Mouse (Mus musculus) cerebellum, adult 2 months (tissue): Measurements from ENCODE around the gene Hmga2. TPM values are rescaled to one million over a fixed set of nuclear protein-coding genes. Genes with fewer than 3 reads are reported as not detected.
"Not testable (repeated sequence)": the region's sequence is repeated elsewhere in the genome, so short reads cannot be mapped to it uniquely, and the experiment has no call there.

Source experiments
- DNase-seq, 2 experiments: peaks; one replicate each; pipeline ENCODE4 v3.0.0; 2021
- H3K27ac ChIP-seq: fragments of 200-500 bp; 2 replicates; pipeline ENCODE4 v1.5.1; 2012; ENCODE audit warnings: low read length, control low read depth, inconsistent platforms; ENCODE audit not compliant: insufficient read depth
- H3K27me3 ChIP-seq: fragments of 200-500 bp; 2 replicates; pipeline ENCODE4 v1.6.1; 2012; ENCODE audit warnings: inconsistent platforms, mild to moderate bottlenecking, low read length, moderate library complexity; ENCODE audit not compliant: control insufficient read depth, insufficient read depth
- H3K4me1 ChIP-seq: fragments of 200-500 bp; 2 replicates; pipeline ENCODE4 v1.6.1; 2011; ENCODE audit warnings: low read length; ENCODE audit not compliant: control insufficient read depth, insufficient read depth
- H3K4me3 ChIP-seq: fragments of 200-500 bp; replicated peaks from 2 replicates; pipeline ENCODE3; 2011; ENCODE audit warnings: mild to moderate bottlenecking, low read depth, low read length, control low read depth; ENCODE audit not compliant: insufficient read depth
- CTCF ChIP-seq: fragments of 200-500 bp; IDR thresholded peaks from 2 replicates; pipeline ENCODE4 v1.5.1; 2011; ENCODE audit warnings: low read depth, mild to moderate bottlenecking, control low read depth, low read length, moderate library complexity, borderline replicate concordance; ENCODE audit not compliant: insufficient read depth
- POLR2A ChIP-seq: fragments of 200-500 bp; IDR thresholded peaks from 2 replicates; pipeline ENCODE4 v1.6.1; 2011; ENCODE audit warnings: low read length, control low read depth, borderline replicate concordance; ENCODE audit not compliant: insufficient read depth
- WGBS: fragments of 180-500 bp; shearing (Covaris S2); methylation state at CpG from one replicate; pipeline ENCODE4 v1.1.7; 2018; 5-methylcytosine and 5-hydroxymethylcytosine counted together
- polyA plus RNA-seq: library from polyadenylated mRNA; depleted of rRNA; stranded (reverse); fragments of >200 nt; gene quantifications from 2 replicates; pipeline ENCODE4 v1.2.3, GENCODE M21; 2012

Hmga2 gene
- polyA plus RNA-seq, 1 experiment = 0.05 TPM

GRCm38 (mm10) chr10:120354523-120355030 is 121.7 kb downstream of the Hmga2 start:
- no peak for DNase-seq
- H3K27me3 ChIP-seq = no peaks in the 10 kb centered on the region
- H3K4me3 ChIP-seq = no peak overlapping the region
- H3K27ac ChIP-seq = no peak overlapping the region
- H3K4me1 ChIP-seq = no peaks in the 10 kb centered on the region
- TF ChIP-seq CTCF = no peak
- TF ChIP-seq POLR2A = no peak
- WGBS = 15% methylated on average over 13 of the region's 13 CpGs

DNA sequence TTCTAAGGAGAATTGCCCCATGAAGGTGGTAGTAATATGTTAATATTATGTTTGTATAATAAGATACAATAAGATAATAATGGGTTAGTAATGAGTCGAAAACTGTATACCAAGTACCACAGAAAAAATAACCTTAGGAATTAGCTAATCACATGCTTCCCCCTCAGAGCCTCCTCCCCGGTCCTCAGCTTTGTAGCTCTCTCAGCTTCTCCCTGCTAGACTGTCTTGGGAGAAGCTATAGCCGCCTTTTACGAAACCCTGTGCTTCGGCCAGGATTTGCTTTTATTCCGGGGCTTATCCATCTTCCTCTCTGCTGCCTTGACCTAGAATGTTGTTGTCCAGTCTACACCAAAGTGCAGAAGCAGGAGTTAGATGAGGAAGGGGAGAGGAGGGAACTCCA is 130.9 kb downstream of the Hmga2 start:
- H3K27ac ChIP-seq = no peak overlapping the region

GRCm38 (mm10) chr10:120344558-120345318 is 131.5 kb downstream of the Hmga2 start:
- H3K27me3 ChIP-seq = no peaks in the 10 kb centered on the region; the same call in 1 of the 2 replicates
- H3K4me3 ChIP-seq = no peak overlapping the region
- no peaks in the 10 kb centered on the region for H3K4me1 ChIP-seq
- no peak for TF ChIP-seq CTCF
- no peak for TF ChIP-seq POLR2A
- 61% methylated on average over 16 of the region's 16 CpGs for WGBS
- no peak overlapping the region for H3K27ac ChIP-seq
- no peak for DNase-seq

More for the DNA sequence above, 130.9 kb downstream of the Hmga2 start:
- WGBS = 78% methylated on average over 6 of the region's 6 CpGs
- no peak for DNase-seq
- TF ChIP-seq POLR2A (no peak), CTCF (no peak)
- no peak overlapping the region for H3K4me3 ChIP-seq
- H3K27me3 ChIP-seq = no peaks in the 10 kb centered on the region; the same call in 1 of the 2 replicates
- no peaks in the 10 kb centered on the region for H3K4me1 ChIP-seq

DNA sequence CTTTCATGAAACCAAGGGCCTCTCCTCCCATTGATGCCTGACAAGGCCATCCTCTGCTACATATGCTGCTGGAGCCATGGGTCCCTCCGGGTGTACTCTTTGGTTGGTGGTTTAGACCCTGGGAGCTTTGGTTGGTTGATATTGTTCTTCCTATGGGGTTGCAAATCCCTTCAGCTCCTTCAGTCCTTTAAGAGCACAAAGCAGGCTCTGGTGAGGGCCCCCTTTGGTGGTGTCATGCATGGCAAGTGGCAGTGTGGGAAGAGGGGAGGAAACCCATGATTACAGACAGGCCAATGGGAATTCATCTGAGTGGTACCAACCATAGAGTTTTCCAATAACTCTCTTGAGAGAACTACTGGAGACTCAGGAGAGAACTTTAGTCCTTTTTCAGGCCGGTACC is 136.4 kb downstream of the Hmga2 start:
- 61% methylated on average over 2 of the region's 2 CpGs for WGBS
- H3K27ac ChIP-seq, H3K4me1 ChIP-seq, H3K27me3 ChIP-seq, DNase-seq, H3K4me3 ChIP-seq: not testable (repeated sequence)

GRCm38 (mm10) chr10:120339324-120339723 is 136.9 kb downstream of the Hmga2 start:
- TF ChIP-seq CTCF (no peak), POLR2A (no peak)
- H3K27me3 ChIP-seq = no peaks in the 10 kb centered on the region; the same call in 1 of the 2 replicates
- H3K4me3 ChIP-seq = no peak overlapping the region
- DNase-seq = no peak
- no peaks in the 10 kb centered on the region for H3K4me1 ChIP-seq
- no peak overlapping the region for H3K27ac ChIP-seq
- WGBS = 64% methylated on average over 4 of the region's 4 CpGs

GRCm38 (mm10) chr10:120338841-120339240 is 137.4 kb downstream of the Hmga2 start:
- no peak for DNase-seq

DNA sequence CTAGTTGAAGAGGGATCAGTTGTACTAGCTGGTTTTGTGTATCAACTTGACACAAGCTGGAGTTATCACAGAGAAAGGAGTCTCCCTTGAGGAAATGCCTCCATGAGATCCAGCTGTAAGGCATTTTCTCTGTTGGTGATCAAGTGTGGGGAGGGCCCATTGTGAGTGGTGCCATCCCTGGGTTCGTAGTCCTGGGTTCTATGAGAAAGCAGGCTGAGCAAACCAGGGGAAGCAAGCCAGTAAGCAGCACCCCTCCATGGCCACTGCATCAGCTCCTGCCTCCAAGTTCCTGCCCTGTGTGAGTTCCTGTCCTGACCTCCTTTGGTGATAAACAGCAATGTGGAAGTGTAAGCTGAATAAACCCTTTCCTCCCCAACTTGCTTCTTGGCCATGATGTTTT is 137.8 kb downstream of the Hmga2 start:
- not testable (repeated sequence) for H3K4me1 ChIP-seq, H3K27me3 ChIP-seq, H3K4me3 ChIP-seq, H3K27ac ChIP-seq, DNase-seq
- 68% methylated on average over 1 of the region's 1 CpGs for WGBS

More at GRCm38 (mm10) chr10:120338841-120339240, 137.4 kb downstream of the Hmga2 start:
- 65% methylated on average over 5 of the region's 5 CpGs for WGBS
- TF ChIP-seq CTCF (no peak), POLR2A (no peak)
- Histone ChIP-seq H3K4me1 (no peaks in the 10 kb centered on the region), H3K4me3 (no peak overlapping the region), H3K27ac (no peak overlapping the region), H3K27me3 (no peaks in the 10 kb centered on the region; the same call in 1 of the 2 replicates)

DNA sequence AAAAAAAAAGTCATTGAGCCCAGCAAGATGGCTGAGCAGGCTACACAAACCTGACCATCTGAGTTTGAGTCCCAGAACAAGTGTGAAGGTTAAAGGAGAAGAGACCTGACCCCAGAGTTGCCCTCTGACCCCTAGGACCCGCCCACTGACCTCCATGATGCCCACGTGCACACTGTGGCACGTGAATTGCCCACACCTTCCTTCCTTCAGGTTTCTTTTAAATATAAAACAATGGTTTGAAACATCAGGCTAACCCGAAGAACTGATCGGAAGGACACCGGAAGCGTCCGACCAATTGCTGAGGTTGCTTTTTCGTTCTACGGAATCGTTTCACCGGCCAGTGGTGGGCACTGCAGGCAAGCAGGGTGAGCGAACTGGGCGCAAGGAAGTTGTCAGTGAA is 148.3 kb downstream of the Hmga2 start:
- H3K4me3 ChIP-seq = no peak overlapping the region
- no peaks in the 10 kb centered on the region for H3K27me3 ChIP-seq
- TF ChIP-seq POLR2A (no peak), CTCF (no peak)
- 92% methylated on average over 14 of the region's 14 CpGs for WGBS
- no peaks in the 10 kb centered on the region for H3K4me1 ChIP-seq
- no peak for DNase-seq
- no peak overlapping the region for H3K27ac ChIP-seq
